Mouse (Mus musculus) hindbrain, postnatal 0 days (tissue): ENCODE measurements around the gene Abcb1b. TPM values are rescaled to one million over a fixed set of nuclear protein-coding genes. Genes with fewer than 3 reads are reported as not detected.

Experiments
- ATAC-seq: fragments of 200-750 bp; cut with Nextera tagmentation; 2 replicates; pipeline ENCODE4 v1.8.0; 2017; ENCODE audit warnings: mild to moderate bottlenecking, moderate TSS enrichment, moderate library complexity
- DNase-seq: peaks from one replicate; pipeline ENCODE4 v3.0.0-alpha.2; 2015; ENCODE audit warnings: low spot score
- H3K27ac ChIP-seq: fragments of 300-500 bp; sonication (generic); 2 replicates; pipeline ENCODE4 v1.5.1; 2014; ENCODE audit warnings: mild to moderate bottlenecking
- H3K27me3 ChIP-seq: fragments of 300-500 bp; sonication (generic); 2 replicates; pipeline ENCODE4 v1.6.1; 2014; ENCODE audit warnings: low read length, mixed read lengths; ENCODE audit not compliant: insufficient read depth
- H3K36me3 ChIP-seq: fragments of 300-500 bp; sonication (generic); 2 replicates; pipeline ENCODE4 v1.6.1; 2014; ENCODE audit warnings: low read length, mixed read lengths; ENCODE audit not compliant: insufficient read depth
- H3K4me1 ChIP-seq: fragments of 300-500 bp; sonication (generic); 2 replicates; pipeline ENCODE4 v1.6.1; 2014; ENCODE audit warnings: antibody characterized with exemption, low read length, mixed read lengths; ENCODE audit not compliant: insufficient read depth
- H3K4me2 ChIP-seq: fragments of 300-500 bp; sonication (generic); 2 replicates; pipeline ENCODE4 v1.6.1; 2014; ENCODE audit warnings: low read depth, mild to moderate bottlenecking, low read length, moderate library complexity, mixed read lengths
- H3K4me3 ChIP-seq: fragments of 300-500 bp; sonication (generic); 2 replicates; pipeline ENCODE4 v1.5.1; 2014; ENCODE audit warnings: low read length
- H3K9ac ChIP-seq: fragments of 300-500 bp; sonication (generic); replicated peaks from 2 replicates; pipeline ENCODE4 v1.6.1; 2014; ENCODE audit warnings: mild to moderate bottlenecking, low read length, moderate library complexity, mixed read lengths
- H3K9me3 ChIP-seq: fragments of 300-500 bp; sonication (generic); 2 replicates; pipeline ENCODE4 v1.6.1; 2016; ENCODE audit warnings: low read length, mixed read lengths
- CTCF ChIP-seq: IDR thresholded peaks from 2 replicates; pipeline ENCODE4 v1.5.1; 2016; ENCODE audit warnings: antibody characterized with exemption, control low read depth, low read depth
- WGBS: fragments of 180-500 bp; shearing (Covaris S2); extraction: QIAGEN DNeasy Blood & Tissue Kit; methylation state at CpG from one replicate; pipeline ENCODE4 v1.1.7; 2014; 5-methylcytosine and 5-hydroxymethylcytosine counted together
- polyA plus RNA-seq: library from polyadenylated mRNA; unstranded; fragments of >200 nt; fragmentation: Nextera tagmentation; extraction: Ambion mirVana; gene quantifications from 2 replicates; pipeline ENCODE4 v1.2.1, GENCODE M21; 2015
- total RNA-seq: library from RNA; depleted of rRNA; stranded (reverse); fragments of >200 nt; gene quantifications from 2 replicates; pipeline ENCODE4 v1.2.3, GENCODE M21; 2014; rRNA removed

The Abcb1b gene
- total RNA-seq (0.99 and 1.2 TPM in 2 replicates), polyA plus RNA-seq (1.4 and 1.8 TPM in 2 replicates)

- WGBS, result under 1% methylated on average over 48 of the region's 48 CpGs
- Histone ChIP-seq H3K9me3 (no peaks in the 10 kb centered on the region), H3K4me3 (peak within 1 kb of the TSS; percentile 56), H3K27ac (0 out of 2 replicates have a peak within 1 kb of the TSS, but pooled peaks have one; percentile 4), H3K27me3 (no peaks in the 10 kb centered on the region), H3K4me2 (peak within 1 kb of the TSS; percentile 89), H3K36me3 (no peaks in the 10 kb centered on the region), H3K9ac (peak within 1 kb of the TSS; percentile 42), H3K4me1 (no peaks in the 10 kb centered on the region)
- ATAC-seq (peak; percentile 94), DNase-seq (peak; percentile 78)
- no peak for TF ChIP-seq CTCF
Measured at GRCm38 (mm10) chr5:8797987-8798751, at the start of gene Abcb1b. Abcb1b (plus strand) TSS chr5:8798147.

- Histone ChIP-seq H3K4me1 (no peaks in the 10 kb centered on the region), H3K4me2 (no peak overlapping the region)
- WGBS, result 69% methylated on average over 3 of the region's 3 CpGs
Measured at GRCm38 (mm10) chr5:8772866-8773265, 25.1 kb upstream of the Abcb1b start.

GRCm38 (mm10) chr5:8778311-8778710 is 19.6 kb upstream of the Abcb1b start:
- no peak for ATAC-seq
- no peak overlapping the region for H3K4me2 ChIP-seq
- H3K27ac ChIP-seq, result no peak overlapping the region
- no peak for DNase-seq
- no peaks in the 10 kb centered on the region for H3K9me3 ChIP-seq
- no peak overlapping the region for H3K9ac ChIP-seq
- no peaks in the 10 kb centered on the region for H3K27me3 ChIP-seq
- no peaks in the 10 kb centered on the region for H3K36me3 ChIP-seq
- TF ChIP-seq CTCF, result no peak
- no peak overlapping the region for H3K4me3 ChIP-seq
- H3K4me1 ChIP-seq, result no peaks in the 10 kb centered on the region
- 89% methylated on average over 2 of the region's 2 CpGs for WGBS

More at GRCm38 (mm10) chr5:8772866-8773265, 25.1 kb upstream of the Abcb1b start:
- Histone ChIP-seq H3K27ac (no peak overlapping the region), H3K9me3 (no peaks in the 10 kb centered on the region), H3K36me3 (no peaks in the 10 kb centered on the region), H3K4me3 (no peak overlapping the region), H3K9ac (no peak overlapping the region), H3K27me3 (no peaks in the 10 kb centered on the region)
- no peak for ATAC-seq
- no peak for DNase-seq
- TF ChIP-seq CTCF, result no peak

- Histone ChIP-seq H3K27ac (no peak overlapping the region), H3K4me1 (no peaks in the 10 kb centered on the region)
- DNase-seq, result no peak
Measured at GRCm38 (mm10) chr5:8778751-8779150, 19.2 kb upstream of the Abcb1b start.

GRCm38 (mm10) chr5:8792281-8792680 is 5.7 kb upstream of the Abcb1b start:
- H3K4me3 ChIP-seq, result no peak overlapping the region
- ATAC-seq, result no peak
- 81% methylated on average over 4 of the region's 4 CpGs for WGBS

More at GRCm38 (mm10) chr5:8778751-8779150, 19.2 kb upstream of the Abcb1b start:
- 75% methylated on average over 2 of the region's 2 CpGs for WGBS
- H3K36me3 ChIP-seq, result no peaks in the 10 kb centered on the region
- no peak for ATAC-seq
- no peak overlapping the region for H3K4me2 ChIP-seq
- H3K9me3 ChIP-seq, result no peaks in the 10 kb centered on the region
- H3K9ac ChIP-seq, result no peak overlapping the region
- TF ChIP-seq CTCF, result no peak
- H3K4me3 ChIP-seq, result no peak overlapping the region
- no peaks in the 10 kb centered on the region for H3K27me3 ChIP-seq

GRCm38 (mm10) chr5:8798752-8799115 is 787 bp downstream of the Abcb1b start:
- ATAC-seq (no peak), DNase-seq (no peak)
- Histone ChIP-seq H3K27ac (no peak overlapping the region), H3K27me3 (no peaks in the 10 kb centered on the region), H3K36me3 (no peaks in the 10 kb centered on the region), H3K4me1 (no peaks in the 10 kb centered on the region), H3K4me2 (peak overlapping the region; percentile 89), H3K9ac (peak overlapping the region; percentile 42), H3K4me3 (peak overlapping the region; percentile 56), H3K9me3 (no peaks in the 10 kb centered on the region)
- no peak for TF ChIP-seq CTCF
- WGBS, result 26% methylated on average over 10 of the region's 10 CpGs

More at GRCm38 (mm10) chr5:8792281-8792680, 5.7 kb upstream of the Abcb1b start:
- Histone ChIP-seq H3K27ac (no peak overlapping the region), H3K9ac (no peak overlapping the region), H3K9me3 (no peaks in the 10 kb centered on the region), H3K4me2 (no peak overlapping the region), H3K4me1 (no peaks in the 10 kb centered on the region), H3K36me3 (no peaks in the 10 kb centered on the region), H3K27me3 (no peaks in the 10 kb centered on the region)
- TF ChIP-seq CTCF, result no peak
- no peak for DNase-seq

- no peak overlapping the region for H3K4me3 ChIP-seq
- H3K27me3 ChIP-seq, result no peaks in the 10 kb centered on the region
- ATAC-seq (no peak), DNase-seq (peak; percentile 24)
- no peak overlapping the region for H3K27ac ChIP-seq
- H3K4me1 ChIP-seq, result no peaks in the 10 kb centered on the region
- no peaks in the 10 kb centered on the region for H3K9me3 ChIP-seq
- 71% methylated on average over 5 of the region's 5 CpGs for WGBS
- peak; percentile 22 for TF ChIP-seq CTCF
- no peak overlapping the region for H3K4me2 ChIP-seq
- H3K9ac ChIP-seq, result no peak overlapping the region
- H3K36me3 ChIP-seq, result no peaks in the 10 kb centered on the region
Measured at GRCm38 (mm10) chr5:8805742-8806141, 7.8 kb downstream of the Abcb1b start.
